Mouse (Mus musculus) regulatory T cell (primary cell): ENCODE results near the gene Fhod1.
"Not testable (repeated sequence)": the region's sequence is repeated elsewhere in the genome, so short reads cannot be mapped to it uniquely, and the experiment has no call there.

Experiments used
- in situ Hi-C: fragments of 300-600 bp; cut with MboI, MseI; formaldehyde crosslinking; loops from one replicate; pipeline ENCODE4 v1.15.1; 2025; ENCODE audit warnings: high pct_unique_total_duplicates

The Fhod1 gene

GRCm38 (mm10) chr8:105297511-105298192 is 50.1 kb downstream of the Fhod1 start, which contains the start of gene E2f4:
E2f4 (plus strand) TSS chr8:105297663.
- in situ Hi-C loops, result no loop called here

- in situ Hi-C loops, result no loop called here
Observed at GRCm38 (mm10) chr8:105295895-105296573, 51.7 kb downstream of the Fhod1 start, which contains the start of gene Exoc3l. Exoc3l (minus strand) TSS chr8:105296101.

DNA sequence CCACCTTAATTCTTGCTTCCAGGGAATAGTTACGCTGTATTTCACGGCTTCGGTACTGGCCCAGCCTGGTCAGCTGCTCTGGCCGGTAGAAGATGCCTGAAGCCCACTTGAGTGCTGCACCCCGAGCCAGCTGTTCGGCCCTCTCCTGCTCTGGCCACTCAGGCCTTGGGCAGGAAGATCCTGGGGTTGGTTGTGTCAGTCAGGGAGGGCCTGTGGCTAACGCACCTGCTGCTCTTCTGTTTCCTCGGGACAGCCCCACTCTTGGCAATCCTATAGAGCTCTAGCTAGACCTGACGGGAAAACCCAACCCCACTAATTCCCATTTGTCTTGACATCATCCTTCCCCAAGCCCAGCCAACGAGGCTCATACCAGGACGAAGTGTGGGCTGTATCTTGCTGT is 52.5 kb downstream of the Fhod1 start:
- in situ Hi-C loops, result no loop called here

DNA sequence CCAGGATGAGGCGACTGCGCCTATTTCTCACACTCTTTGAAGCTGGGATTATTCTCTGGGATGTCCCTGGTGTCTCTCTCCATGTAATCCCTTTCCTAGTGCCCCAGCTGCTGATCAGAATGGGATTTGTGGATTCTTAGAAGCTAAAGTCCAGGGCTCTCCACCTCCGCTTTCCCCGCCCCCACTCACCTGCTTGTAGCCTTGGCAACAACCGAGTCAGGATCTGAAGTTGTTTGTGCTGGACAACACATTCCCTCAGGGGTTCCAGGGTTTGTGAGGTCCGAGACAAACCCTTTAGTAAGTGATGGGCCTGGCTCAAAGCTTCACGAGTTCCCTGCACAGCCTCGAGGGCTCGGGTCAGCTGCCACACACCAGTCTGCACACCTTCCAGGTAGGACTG is 53.0 kb downstream of the Fhod1 start:
- in situ Hi-C loops, result no loop called here

DNA sequence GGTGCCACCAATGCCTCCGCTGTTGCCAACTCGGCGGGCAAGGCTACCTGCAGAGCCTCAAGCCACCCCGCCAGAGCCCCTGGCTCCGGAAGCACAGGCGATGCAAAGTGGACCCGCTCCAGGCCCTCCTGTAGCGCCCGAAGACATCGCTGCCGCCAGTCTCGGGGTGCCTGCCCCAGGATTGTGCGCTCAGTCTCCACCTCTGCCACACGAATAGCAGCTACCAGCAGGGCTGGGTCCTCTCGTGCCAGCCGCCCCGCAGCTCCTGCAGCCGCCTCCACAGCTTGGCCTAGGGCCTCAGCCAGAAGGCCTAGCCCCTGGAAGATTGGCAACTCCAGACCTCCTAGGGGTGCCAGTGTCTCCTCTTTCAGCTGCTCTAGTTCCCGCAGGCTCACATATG is 54.3 kb downstream of the Fhod1 start:
- in situ Hi-C loops, result no loop called here

DNA sequence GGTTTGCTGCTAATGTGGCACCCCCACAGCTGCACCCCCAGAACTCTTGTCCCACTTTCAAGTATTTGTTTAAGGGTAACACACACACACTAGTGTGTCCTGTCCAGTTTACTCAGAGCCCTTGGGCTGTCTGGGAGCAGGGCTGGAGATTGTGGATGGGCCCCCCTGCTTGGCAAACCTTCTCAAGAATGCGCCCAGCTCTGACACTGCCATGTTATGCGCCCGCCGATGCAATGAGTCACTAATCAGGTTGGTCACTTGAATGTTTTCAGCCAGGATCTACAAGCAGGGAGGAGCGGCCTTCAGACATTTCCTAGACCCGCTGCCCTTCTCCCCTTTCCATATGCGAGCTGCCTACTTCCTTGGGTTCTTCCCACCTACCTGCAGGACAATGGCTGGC is 55.3 kb downstream of the Fhod1 start:
- in situ Hi-C loops, result no loop called here

- in situ Hi-C loops, result not testable (repeated sequence)
Observed at GRCm38 (mm10) chr8:105291802-105292201, 56.0 kb downstream of the Fhod1 start.

- in situ Hi-C loops, result not testable (repeated sequence)
Observed at GRCm38 (mm10) chr8:105291364-105291763, 56.4 kb downstream of the Fhod1 start.

DNA sequence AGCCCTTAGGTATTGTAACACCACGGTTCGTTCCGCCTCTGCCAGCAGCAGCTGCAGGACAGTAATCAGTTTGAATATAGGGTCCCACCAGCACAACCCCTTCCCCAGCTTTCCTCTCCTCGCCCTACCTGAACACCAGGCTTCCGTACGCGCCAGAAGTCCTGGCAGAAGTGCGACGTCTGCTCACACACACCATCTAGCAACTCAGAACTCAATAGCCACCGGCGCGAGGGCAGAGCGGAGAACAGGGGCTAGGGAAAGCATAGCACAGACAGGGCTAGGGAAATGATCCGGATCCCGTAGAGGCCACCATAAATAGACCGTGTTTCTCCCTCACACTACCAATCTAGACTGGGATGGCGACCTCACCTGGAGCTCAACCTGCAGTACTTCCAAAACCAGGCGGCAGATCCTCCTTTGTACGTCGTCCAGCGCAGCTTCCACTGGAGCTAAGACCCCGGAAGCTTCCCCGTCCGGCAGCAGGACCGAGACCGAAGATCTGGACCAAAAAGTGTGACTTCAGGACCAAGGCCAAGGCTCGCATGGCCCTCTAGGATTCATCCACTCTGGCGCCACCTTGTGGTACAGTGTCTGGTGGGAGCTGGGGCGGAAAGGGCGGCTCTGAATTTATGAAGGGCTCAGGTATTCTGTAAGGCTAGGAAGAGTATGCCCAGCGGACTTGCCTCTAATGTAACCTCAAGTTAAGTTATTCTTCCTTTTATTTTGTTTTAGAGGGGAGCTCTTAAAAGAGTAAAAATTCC is 57.0 kb downstream of the Fhod1 start:
- in situ Hi-C loops, result no loop called here

DNA sequence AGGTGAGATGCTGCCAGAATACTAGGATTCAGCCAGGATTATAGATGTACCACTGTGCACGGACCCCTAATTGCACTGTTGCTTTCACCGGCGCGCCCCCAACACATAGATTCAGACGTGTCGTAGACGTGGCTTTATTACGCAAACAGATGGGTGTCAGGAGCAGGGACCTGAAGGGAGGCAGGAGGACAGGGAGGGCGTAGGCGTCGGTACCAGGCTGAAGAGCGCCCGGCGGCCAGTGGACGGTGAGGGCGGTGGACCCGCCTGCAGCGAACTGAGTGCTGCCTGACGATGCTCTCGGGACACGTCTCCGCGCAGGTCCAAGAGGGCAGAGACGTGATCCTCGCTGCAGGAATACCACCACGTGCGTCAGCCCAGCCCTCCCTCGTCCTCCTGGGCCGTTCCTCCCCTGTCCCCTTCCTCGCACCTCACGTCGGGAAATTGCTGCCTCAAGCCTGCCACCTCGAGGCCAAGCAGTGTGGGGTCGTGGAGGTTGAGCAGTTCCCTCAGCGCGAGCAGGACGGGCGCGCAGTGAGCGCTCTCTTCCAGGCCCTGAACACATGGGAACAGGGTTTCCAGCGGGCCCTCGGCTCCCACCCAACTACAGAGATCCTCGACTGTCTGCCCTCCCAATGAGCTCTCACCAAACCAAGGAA is 57.8 kb downstream of the Fhod1 start, which contains the start of gene 4931428F04Rik:
4931428F04Rik (minus strand) TSS at position 60 of the 656 bp plus-strand sequence.
- in situ Hi-C loops, result no loop called here

DNA sequence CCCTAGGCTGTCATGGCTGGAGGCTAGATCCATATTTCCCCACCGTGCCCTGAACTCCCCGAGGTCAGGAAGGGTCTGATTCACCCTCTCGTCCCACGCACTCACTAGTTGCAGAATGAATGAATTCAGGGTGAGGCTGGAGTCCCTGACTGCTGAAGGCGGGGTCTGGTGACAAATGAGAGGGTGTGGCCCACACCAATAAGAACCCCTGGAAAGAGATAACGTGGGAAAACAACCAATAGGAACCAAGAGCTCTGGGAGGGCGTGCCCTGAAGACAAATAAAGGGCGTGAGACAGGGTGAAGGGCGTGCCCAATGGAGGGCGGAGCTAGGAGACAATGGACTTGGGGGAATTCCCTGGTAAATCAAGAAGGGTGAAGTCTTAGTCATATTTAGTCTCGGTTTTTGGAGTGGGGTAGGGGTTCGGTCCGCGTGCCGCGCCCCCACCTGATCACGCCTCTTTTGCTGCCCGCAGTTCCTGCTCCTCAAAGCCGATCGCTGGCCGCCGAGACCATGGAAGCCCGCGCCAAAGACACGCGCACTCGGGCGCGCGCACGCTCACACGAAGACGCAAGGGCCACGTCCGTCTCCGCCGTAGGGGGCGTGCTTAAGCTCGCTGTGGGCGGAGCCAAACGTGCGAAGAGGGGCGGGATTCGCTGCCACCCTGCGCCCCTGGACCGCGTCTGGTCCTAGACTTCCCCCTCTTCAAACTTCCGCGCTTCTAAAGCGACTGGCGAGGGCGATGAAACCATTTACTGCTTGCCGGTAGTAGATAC is 58.6 kb downstream of the Fhod1 start:
- in situ Hi-C loops, result no loop called here

DNA sequence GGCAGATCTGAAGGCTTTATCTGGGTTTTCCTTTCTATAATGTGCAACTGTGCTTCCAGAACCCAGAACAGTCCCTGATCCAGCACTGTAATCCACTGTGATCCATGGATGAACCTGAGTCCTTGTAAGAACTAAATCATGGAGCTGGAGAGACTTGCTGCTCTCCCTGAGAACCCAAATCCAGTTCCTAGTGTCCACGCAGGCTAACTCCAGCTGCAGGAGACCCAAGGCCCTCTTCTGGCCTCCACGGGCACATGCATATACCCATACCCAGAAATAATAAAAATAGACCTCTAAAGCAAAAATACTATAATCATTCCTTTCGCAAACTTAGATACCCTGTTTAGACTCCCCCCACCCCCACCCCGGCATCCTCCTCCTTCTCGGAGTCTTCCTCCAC is 59.5 kb downstream of the Fhod1 start:
- in situ Hi-C loops, result no loop called here

DNA sequence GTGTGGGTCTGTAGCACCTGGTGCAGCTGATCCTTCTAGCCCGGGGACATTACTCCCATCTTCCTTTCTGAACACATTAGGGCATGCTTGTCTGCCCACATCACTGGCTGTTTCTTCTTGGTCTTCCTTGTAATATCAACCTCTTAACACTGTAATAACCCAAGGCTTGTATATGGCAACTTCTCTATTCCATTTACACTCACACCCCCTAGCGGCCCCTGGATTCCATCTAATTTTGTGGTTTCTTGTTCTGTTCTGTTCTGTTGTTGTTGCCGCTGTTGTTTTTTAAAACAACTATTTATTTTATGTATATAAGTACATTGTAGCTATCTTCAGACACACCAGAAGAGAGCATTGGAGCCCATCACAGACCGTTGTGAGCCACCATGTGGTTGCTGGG is 60.8 kb downstream of the Fhod1 start:
- in situ Hi-C loops, result no loop called here

- in situ Hi-C loops, result no loop called here
Observed at GRCm38 (mm10) chr8:105285514-105285913, 62.2 kb downstream of the Fhod1 start.

DNA sequence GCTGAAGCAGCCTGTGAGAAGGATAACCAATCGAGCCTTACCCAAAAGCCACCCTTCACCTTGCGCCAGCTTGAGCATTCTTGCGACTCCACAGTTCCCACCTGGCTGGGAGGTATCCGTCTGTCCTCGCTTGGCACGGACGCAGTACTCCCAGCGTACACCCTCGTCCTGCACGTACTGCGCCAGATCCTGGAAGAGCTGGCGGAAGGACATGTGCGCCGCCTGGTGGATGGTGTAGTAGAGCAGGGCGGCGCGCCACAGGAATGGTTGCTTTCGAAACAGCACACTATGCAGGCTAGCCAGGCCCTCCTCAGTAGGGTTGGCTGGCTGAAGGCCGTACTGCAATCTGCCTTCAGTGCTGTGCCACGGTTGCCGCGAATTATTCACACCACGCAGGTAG is 64.7 kb downstream of the Fhod1 start:
- in situ Hi-C loops, result no loop called here

DNA sequence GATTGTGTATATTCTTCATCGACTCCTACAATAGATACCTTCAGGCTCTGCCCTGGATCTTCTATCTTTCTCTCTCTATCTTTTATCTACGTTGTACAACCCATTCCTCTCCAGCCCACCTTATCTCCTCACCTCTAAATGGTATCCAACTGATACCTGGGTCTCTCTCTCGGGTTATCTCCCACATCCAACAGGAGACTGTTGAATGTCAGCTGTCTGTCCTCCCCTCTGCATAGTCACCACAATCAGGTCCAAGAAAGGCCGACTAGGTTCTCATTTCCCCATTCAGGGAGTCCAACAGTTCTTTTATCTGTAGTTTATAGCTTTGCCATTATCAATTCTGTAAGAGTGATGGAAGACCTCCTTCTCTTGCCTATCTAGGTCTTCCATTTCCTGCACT is 65.5 kb downstream of the Fhod1 start:
- in situ Hi-C loops, result no loop called here

DNA sequence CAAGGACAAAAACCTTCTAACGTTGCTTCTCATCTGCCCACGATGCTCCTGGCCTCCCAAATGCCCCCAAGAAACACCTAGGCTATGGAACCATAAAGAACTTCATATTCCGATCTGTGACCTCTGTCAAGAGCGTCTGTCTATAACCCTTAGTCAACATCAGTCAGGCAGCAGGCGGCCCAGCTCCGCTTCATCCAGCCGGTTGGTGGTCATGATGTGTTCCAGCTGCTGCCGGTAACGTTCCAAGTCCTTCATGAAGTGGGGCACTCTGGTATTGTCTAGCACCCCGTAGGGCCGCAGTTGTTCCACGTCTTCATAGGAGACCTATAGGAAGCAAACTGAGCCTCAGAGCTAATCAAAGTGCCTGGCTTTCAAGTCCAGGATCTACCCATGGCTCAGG is 65.9 kb downstream of the Fhod1 start:
- in situ Hi-C loops, result no loop called here

DNA sequence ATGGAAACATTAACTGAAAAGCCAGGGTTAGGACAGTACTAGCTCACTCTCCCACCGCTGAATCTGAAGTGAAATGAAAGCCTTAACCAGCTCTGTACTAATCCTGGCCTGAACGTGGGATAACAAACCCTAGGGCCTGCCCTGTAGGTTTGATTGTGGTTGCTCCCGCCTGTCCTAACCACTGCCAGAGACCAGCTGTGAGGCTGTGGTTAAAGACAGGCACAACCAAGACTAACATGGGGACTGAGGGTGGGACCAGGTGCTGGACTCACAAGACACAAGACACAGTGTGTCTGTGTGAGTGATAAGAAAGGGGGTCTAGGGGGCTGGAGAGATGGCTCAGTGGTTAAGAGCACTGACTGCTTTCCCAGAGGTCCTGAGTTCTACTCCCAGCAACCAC is 67.2 kb downstream of the Fhod1 start:
- in situ Hi-C loops, result no loop called here
